Mouse (Mus musculus): Measurements from ENCODE around the gene Mrpl16. TPM values are rescaled to one million over a fixed set of nuclear protein-coding genes. Genes with fewer than 3 reads are reported as not detected.

Mrpl16 gene
- polyA plus RNA-seq, 1 experiment from 2014 or later, result 70.5 TPM

GRCm38 (mm10) chr19:11811688-11812365 lies 41.6 kb downstream of the Mrpl16 start:
- ATAC-seq (replicated peaks; ENCODE audit: extremely low read depth, insufficient read depth, low FRiP score), result peak; percentile 46; the same call in 1 of the 2 replicates
- 45% methylated on average over 5 of the region's 5 CpGs for WGBS

DNA sequence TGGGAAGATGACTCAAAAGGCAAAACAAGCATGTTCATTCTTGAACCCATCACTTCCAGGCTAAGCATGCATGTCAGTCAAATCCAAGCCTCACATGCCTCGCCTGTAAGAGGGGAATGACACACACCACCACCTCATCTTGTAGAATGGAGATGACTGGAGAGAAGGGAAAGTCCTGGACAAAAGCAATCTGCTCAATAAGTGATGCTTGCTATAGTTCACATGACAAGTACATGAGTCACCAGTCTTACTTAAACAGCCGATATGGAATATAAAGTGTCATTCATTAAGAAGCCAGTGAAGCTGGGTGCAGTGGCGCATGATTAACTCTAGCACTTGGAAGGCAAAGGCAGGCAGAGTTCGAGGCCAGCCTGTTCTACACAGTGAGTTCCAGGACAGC lies 42.9 kb downstream of the Mrpl16 start:
- Histone ChIP-seq H3K9ac (ENCODE audit: low read length) (no peak overlapping the region), H3K27me3 (ENCODE audit: control insufficient read depth, insufficient read depth, low read length) (no peaks in the 10 kb centered on the region), H3K36me3 (ENCODE audit: control insufficient read depth, insufficient read depth) (no peaks in the 10 kb centered on the region), H3K9me3 (replicated peaks; ENCODE audit: control insufficient read depth, low read length) (no peaks in the 10 kb centered on the region), H3K4me1 (ENCODE audit: control insufficient read depth, insufficient read depth, low read length) (peaks cover 5% of the 10 kb centered on the region; the same call in 1 of the 2 replicates), H3K4me3 (ENCODE audit: low read length) (no peak overlapping the region), H3K4me2 (ENCODE audit: low read depth, low read length) (no peak overlapping the region), H3K27ac (ENCODE audit: low read length) (0 out of 2 replicates have a peak overlapping the region, but pooled peaks have one; percentile 36)
- ATAC-seq (replicated peaks; ENCODE audit: extremely low read depth, insufficient read depth, low FRiP score), result no peak
- WGBS, result 58% methylated on average over 4 of the region's 4 CpGs

More at GRCm38 (mm10) chr19:11811688-11812365, 41.6 kb downstream of the Mrpl16 start:
- Histone ChIP-seq H3K4me2 (ENCODE audit: low read depth, low read length) (no peak overlapping the region), H3K27me3 (ENCODE audit: control insufficient read depth, insufficient read depth, low read length) (no peaks in the 10 kb centered on the region), H3K36me3 (ENCODE audit: control insufficient read depth, insufficient read depth) (no peaks in the 10 kb centered on the region), H3K9ac (ENCODE audit: low read length) (no peak overlapping the region), H3K4me1 (ENCODE audit: control insufficient read depth, insufficient read depth, low read length) (peaks cover 4% of the 10 kb centered on the region; the same call in 1 of the 2 replicates), H3K27ac (ENCODE audit: low read length) (peak overlapping the region; percentile 32; the same call in 1 of the 2 replicates), H3K4me3 (ENCODE audit: low read length) (no peak overlapping the region), H3K9me3 (replicated peaks; ENCODE audit: control insufficient read depth, low read length) (no peaks in the 10 kb centered on the region)

DNA sequence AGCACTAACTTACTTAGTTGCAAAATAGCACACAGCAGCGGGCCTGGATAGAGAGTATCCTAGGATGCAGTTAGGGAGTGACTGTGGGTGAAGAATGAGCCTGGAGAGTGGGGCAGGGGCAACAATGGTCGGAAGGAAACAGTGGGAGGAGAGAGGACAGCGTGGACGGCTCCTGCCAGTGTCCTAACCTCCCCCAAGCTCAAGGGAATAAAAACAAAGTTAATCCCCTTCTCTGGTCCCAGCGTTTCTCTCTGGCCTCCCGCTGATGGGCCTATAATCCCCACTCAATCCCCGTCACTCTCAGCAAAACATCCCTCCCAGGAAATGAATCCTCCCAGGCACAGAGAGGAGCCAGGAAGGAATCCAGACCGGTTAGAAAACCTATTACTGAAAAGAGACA lies 43.5 kb downstream of the Mrpl16 start:
- no peak overlapping the region for H3K4me3 ChIP-seq (ENCODE audit: low read length)
- peaks cover 6% of the 10 kb centered on the region; the same call in 1 of the 2 replicates for H3K4me1 ChIP-seq (ENCODE audit: control insufficient read depth, insufficient read depth, low read length)
- ATAC-seq (replicated peaks; ENCODE audit: extremely low read depth, insufficient read depth, low FRiP score), result peak; percentile 46; the same call in 1 of the 2 replicates
- H3K9ac ChIP-seq (ENCODE audit: low read length), result no peak overlapping the region
- H3K27ac ChIP-seq (ENCODE audit: low read length), result peak overlapping the region; percentile 69
- H3K9me3 ChIP-seq (replicated peaks; ENCODE audit: control insufficient read depth, low read length), result no peaks in the 10 kb centered on the region
- WGBS, result 32% methylated on average over 8 of the region's 8 CpGs
- no peaks in the 10 kb centered on the region for H3K36me3 ChIP-seq (ENCODE audit: control insufficient read depth, insufficient read depth)
- no peaks in the 10 kb centered on the region for H3K27me3 ChIP-seq (ENCODE audit: control insufficient read depth, insufficient read depth, low read length)
- H3K4me2 ChIP-seq (ENCODE audit: low read depth, low read length), result 0 out of 2 replicates have a peak overlapping the region, but pooled peaks have one; percentile 1

GRCm38 (mm10) chr19:11814742-11815333 lies 44.6 kb downstream of the Mrpl16 start:
- no peaks in the 10 kb centered on the region for H3K36me3 ChIP-seq (ENCODE audit: control insufficient read depth, insufficient read depth)
- no peak overlapping the region for H3K9ac ChIP-seq (ENCODE audit: low read length)
- 75% methylated on average over 6 of the region's 6 CpGs for WGBS
- no peaks in the 10 kb centered on the region for H3K9me3 ChIP-seq (replicated peaks; ENCODE audit: control insufficient read depth, low read length)
- H3K4me2 ChIP-seq (ENCODE audit: low read depth, low read length), result no peak overlapping the region
- no peak overlapping the region for H3K4me3 ChIP-seq (ENCODE audit: low read length)
- peaks cover 6% of the 10 kb centered on the region; the same call in 1 of the 2 replicates for H3K4me1 ChIP-seq (ENCODE audit: control insufficient read depth, insufficient read depth, low read length)
- no peaks in the 10 kb centered on the region for H3K27me3 ChIP-seq (ENCODE audit: control insufficient read depth, insufficient read depth, low read length)
- no peak overlapping the region for H3K27ac ChIP-seq (ENCODE audit: low read length)
- ATAC-seq (replicated peaks; ENCODE audit: extremely low read depth, insufficient read depth, low FRiP score), result no peak

GRCm38 (mm10) chr19:11816706-11817105 lies 46.5 kb downstream of the Mrpl16 start:
- 37% methylated on average over 6 of the region's 6 CpGs for WGBS

GRCm38 (mm10) chr19:11817586-11817985 lies 47.4 kb downstream of the Mrpl16 start:
- peak overlapping the region; percentile 98 for H3K4me2 ChIP-seq (ENCODE audit: low read depth, low read length)
- no peak overlapping the region for H3K9ac ChIP-seq (ENCODE audit: low read length)
- ATAC-seq (replicated peaks; ENCODE audit: extremely low read depth, insufficient read depth, low FRiP score), result no peak

More at GRCm38 (mm10) chr19:11816706-11817105, 46.5 kb downstream of the Mrpl16 start:
- Histone ChIP-seq H3K4me1 (ENCODE audit: control insufficient read depth, insufficient read depth, low read length) (peaks cover 2% of the 10 kb centered on the region; the same call in 1 of the 2 replicates), H3K4me3 (ENCODE audit: low read length) (no peak overlapping the region), H3K36me3 (ENCODE audit: control insufficient read depth, insufficient read depth) (no peaks in the 10 kb centered on the region), H3K4me2 (ENCODE audit: low read depth, low read length) (no peak overlapping the region), H3K9ac (ENCODE audit: low read length) (no peak overlapping the region), H3K27ac (ENCODE audit: low read length) (no peak overlapping the region), H3K27me3 (ENCODE audit: control insufficient read depth, insufficient read depth, low read length) (no peaks in the 10 kb centered on the region), H3K9me3 (replicated peaks; ENCODE audit: control insufficient read depth, low read length) (no peaks in the 10 kb centered on the region)
- no peak for ATAC-seq (replicated peaks; ENCODE audit: extremely low read depth, insufficient read depth, low FRiP score)

DNA sequence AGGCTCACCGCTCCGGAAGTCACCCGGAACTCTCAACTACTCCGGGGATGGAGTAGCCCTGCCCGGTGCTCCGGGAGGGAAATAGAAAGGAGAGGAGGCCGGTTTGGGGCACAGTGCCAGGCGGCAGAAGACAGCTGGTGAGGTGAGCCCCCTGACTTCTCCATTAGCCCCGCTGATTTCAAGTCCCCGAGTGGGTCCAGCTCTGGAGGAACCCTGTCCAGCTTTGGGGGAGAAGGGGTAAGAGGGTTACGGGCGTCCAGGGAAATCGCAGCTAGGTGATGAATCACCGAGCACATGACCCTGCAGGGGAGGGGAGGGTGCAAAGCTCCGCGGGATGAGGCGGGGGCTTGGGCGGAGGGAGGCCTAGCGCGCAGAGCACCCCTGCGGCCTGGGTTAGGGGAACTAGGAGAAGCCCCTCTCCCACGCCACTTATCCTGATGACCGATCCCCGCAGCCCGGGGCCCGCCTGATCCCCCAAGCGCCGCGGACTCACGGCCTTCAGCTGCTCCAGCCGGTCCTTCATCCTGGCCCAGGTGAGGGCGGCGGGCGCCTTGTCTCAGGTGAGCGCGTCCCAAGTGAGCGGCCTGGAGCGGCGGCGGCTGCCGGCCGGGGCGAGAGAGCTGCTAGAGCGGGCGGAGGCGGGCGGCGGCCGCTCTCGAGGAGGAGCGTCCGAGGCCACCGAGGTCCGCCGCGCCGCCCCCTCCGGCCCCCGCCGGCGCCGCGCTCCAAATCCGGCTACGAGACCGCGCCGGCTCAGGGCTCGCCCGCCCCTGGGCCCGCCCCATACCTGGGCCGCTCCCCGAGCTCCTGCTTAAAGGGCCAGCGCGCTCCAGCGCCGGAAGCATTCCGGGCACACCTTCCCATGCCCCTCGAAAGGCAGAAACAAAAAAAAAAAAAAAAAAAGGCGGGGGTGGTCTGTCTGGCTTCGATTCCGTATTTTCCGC lies 48.3 kb downstream of the Mrpl16 start:
- no peaks in the 10 kb centered on the region for H3K36me3 ChIP-seq (ENCODE audit: control insufficient read depth, insufficient read depth)
- ATAC-seq (replicated peaks; ENCODE audit: extremely low read depth, insufficient read depth, low FRiP score), result peak; percentile 75
- peak overlapping the region; percentile 98 for H3K4me2 ChIP-seq (ENCODE audit: low read depth, low read length)
- H3K9me3 ChIP-seq (replicated peaks; ENCODE audit: control insufficient read depth, low read length), result no peaks in the 10 kb centered on the region
- under 1% methylated on average over 80 of the region's 83 CpGs for WGBS
- no peaks in the 10 kb centered on the region for H3K27me3 ChIP-seq (ENCODE audit: control insufficient read depth, insufficient read depth, low read length)
- peak overlapping the region; percentile 22 for H3K27ac ChIP-seq (ENCODE audit: low read length)
- peak overlapping the region; percentile 81 for H3K9ac ChIP-seq (ENCODE audit: low read length)
- H3K4me3 ChIP-seq (ENCODE audit: low read length), result peak overlapping the region; percentile 79
- H3K4me1 ChIP-seq (ENCODE audit: control insufficient read depth, insufficient read depth, low read length), result 0 out of 2 replicates have a peak, but pooled peaks cover 2% of the 10 kb centered on the region

More at GRCm38 (mm10) chr19:11817586-11817985, 47.4 kb downstream of the Mrpl16 start:
- H3K36me3 ChIP-seq (ENCODE audit: control insufficient read depth, insufficient read depth), result no peaks in the 10 kb centered on the region
- H3K4me3 ChIP-seq (ENCODE audit: low read length), result peak overlapping the region; percentile 79
- H3K4me1 ChIP-seq (ENCODE audit: control insufficient read depth, insufficient read depth, low read length), result 0 out of 2 replicates have a peak, but pooled peaks cover 2% of the 10 kb centered on the region
- 23% methylated on average over 5 of the region's 5 CpGs for whole genome bisulfite sequencing
- no peaks in the 10 kb centered on the region for H3K9me3 ChIP-seq (replicated peaks; ENCODE audit: control insufficient read depth, low read length)
- H3K27me3 ChIP-seq (ENCODE audit: control insufficient read depth, insufficient read depth, low read length), result no peaks in the 10 kb centered on the region
- no peak overlapping the region for H3K27ac ChIP-seq (ENCODE audit: low read length)

- peak within 1 kb of the TSS; percentile 98 for H3K4me2 ChIP-seq (ENCODE audit: low read depth, low read length)
- peak within 1 kb of the TSS; percentile 79 for H3K4me3 ChIP-seq (ENCODE audit: low read length)
- H3K4me1 ChIP-seq (ENCODE audit: control insufficient read depth, insufficient read depth, low read length), result 0 out of 2 replicates have a peak, but pooled peaks cover 2% of the 10 kb centered on the region
- no peaks in the 10 kb centered on the region for H3K27me3 ChIP-seq (ENCODE audit: control insufficient read depth, insufficient read depth, low read length)
- ATAC-seq (replicated peaks; ENCODE audit: extremely low read depth, insufficient read depth, low FRiP score), result no peak
- H3K36me3 ChIP-seq (ENCODE audit: control insufficient read depth, insufficient read depth), result no peaks in the 10 kb centered on the region
- no peaks in the 10 kb centered on the region for H3K9me3 ChIP-seq (replicated peaks; ENCODE audit: control insufficient read depth, low read length)
- peak within 1 kb of the TSS; percentile 81 for H3K9ac ChIP-seq (ENCODE audit: low read length)
- under 1% methylated on average over 20 of the region's 20 CpGs for WGBS
- peak within 1 kb of the TSS; percentile 22 for H3K27ac ChIP-seq (ENCODE audit: low read length)
Measured at GRCm38 (mm10) chr19:11819143-11819700, 49.0 kb downstream of the Mrpl16 start, which contains the start of gene Stx3. Gene Stx3, minus strand, starts transcription at chr19:11819403.

Measured in heart, embryonic 16.5 days (tissue).